Mouse (Mus musculus): Measurements from ENCODE around the gene Nasp. TPM values are rescaled to one million over a fixed set of nuclear protein-coding genes. Genes with fewer than 3 reads are reported as not detected.

The Nasp gene
- total and polyA plus RNA-seq, 3 experiments = 3.0 to 18.3 (median 16.9) TPM

GRCm38 (mm10) chr4:116655658-116656057, 27.9 kb upstream of the Nasp start:
- Histone ChIP-seq H3K9ac (ENCODE audit: low read depth, low read length) (no peak overlapping the region), H3K4me1 (ENCODE audit: control insufficient read depth, insufficient read depth, low read length) (peaks cover 2% of the 10 kb centered on the region), H3K79me2 (replicated peaks; ENCODE audit: control insufficient read depth, insufficient read depth, low read length) (peaks cover 1% of the 10 kb centered on the region; the same call in 1 of the 2 replicates), H3K27me3 (ENCODE audit: control insufficient read depth, insufficient read depth, low read length) (no peaks in the 10 kb centered on the region), H3K4me3 (no peak overlapping the region), H3K27ac (peak overlapping the region; percentile 55), H3K36me3 (ENCODE audit: control insufficient read depth, insufficient read depth, low read length) (peaks cover 3% of the 10 kb centered on the region; the same call in 1 of the 2 replicates)
- 56% methylated on average over 3 of the region's 3 CpGs for WGBS
- no peak for DNase-seq
- intact Hi-C loops (cut with DNase I) = no loop called here
- TF ChIP-seq CTCF (IDR thresholded peaks at IDR 0.05) (no peak), EP300 (IDR thresholded peaks at IDR 0.05; ENCODE audit: insufficient read depth, low read depth, low read length) (no peak), POLR2A (IDR thresholded peaks at IDR 0.05; ENCODE audit: insufficient read depth, low read depth, low read length) (no peak)

- no peak overlapping the region for H3K4me3 ChIP-seq
- no peak for TF ChIP-seq POLR2A (IDR thresholded peaks at IDR 0.05; ENCODE audit: insufficient read depth, low read depth, low read length)
- no peak for TF ChIP-seq EP300 (IDR thresholded peaks at IDR 0.05; ENCODE audit: insufficient read depth, low read depth, low read length)
- no peak for TF ChIP-seq CTCF (IDR thresholded peaks at IDR 0.05)
- no peak for DNase-seq
- peaks cover 7% of the 10 kb centered on the region; the same call in 1 of the 2 replicates for H3K36me3 ChIP-seq (ENCODE audit: control insufficient read depth, insufficient read depth, low read length)
- intact Hi-C loops (cut with DNase I) = no loop called here
- H3K79me2 ChIP-seq (replicated peaks; ENCODE audit: control insufficient read depth, insufficient read depth, low read length) = peaks cover 3% of the 10 kb centered on the region
- H3K27me3 ChIP-seq (ENCODE audit: control insufficient read depth, insufficient read depth, low read length) = no peaks in the 10 kb centered on the region
- 24% methylated on average over 2 of the region's 2 CpGs for WGBS
- H3K27ac ChIP-seq = peak overlapping the region; percentile 55; the same call in 1 of the 2 replicates
- H3K4me1 ChIP-seq (ENCODE audit: control insufficient read depth, insufficient read depth, low read length) = peaks cover 4% of the 10 kb centered on the region
- no peak overlapping the region for H3K9ac ChIP-seq (ENCODE audit: low read depth, low read length)
Measured at GRCm38 (mm10) chr4:116655100-116655499, 27.4 kb upstream of the Nasp start.

DNA sequence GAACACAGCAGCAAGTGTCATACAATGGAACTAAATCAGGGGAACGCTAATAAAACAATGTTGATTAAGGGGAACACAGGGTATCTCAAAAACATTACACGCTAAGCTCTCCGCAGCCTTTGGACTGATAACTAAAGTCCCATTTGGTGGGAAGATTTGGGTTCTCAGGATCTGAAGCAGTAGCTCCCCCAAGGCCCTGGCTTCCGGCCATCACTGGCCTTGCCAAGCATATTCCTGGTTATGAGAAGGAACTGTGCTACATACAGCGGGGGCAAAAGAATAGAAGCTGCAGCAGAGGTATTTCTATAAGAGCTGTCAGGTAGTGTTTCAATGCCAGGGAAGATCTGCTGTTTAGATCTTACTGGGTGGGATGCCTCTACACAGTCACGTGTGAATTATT, 25.5 kb upstream of the Nasp start:
- Histone ChIP-seq H3K27ac (no peak overlapping the region), H3K4me3 (no peak overlapping the region), H3K36me3 (ENCODE audit: control insufficient read depth, insufficient read depth, low read length) (peaks cover 20% of the 10 kb centered on the region), H3K9ac (ENCODE audit: low read depth, low read length) (no peak overlapping the region), H3K79me2 (replicated peaks; ENCODE audit: control insufficient read depth, insufficient read depth, low read length) (peaks cover 5% of the 10 kb centered on the region), H3K27me3 (ENCODE audit: control insufficient read depth, insufficient read depth, low read length) (no peaks in the 10 kb centered on the region), H3K4me1 (ENCODE audit: control insufficient read depth, insufficient read depth, low read length) (peaks cover 5% of the 10 kb centered on the region)
- no peak for DNase-seq
- WGBS = 80% methylated on average over 6 of the region's 6 CpGs
- intact Hi-C loops (cut with DNase I) = no loop called here
- no peak for TF ChIP-seq CTCF (IDR thresholded peaks at IDR 0.05)
- TF ChIP-seq POLR2A (IDR thresholded peaks at IDR 0.05; ENCODE audit: insufficient read depth, low read depth, low read length) = no peak
- TF ChIP-seq EP300 (IDR thresholded peaks at IDR 0.05; ENCODE audit: insufficient read depth, low read depth, low read length) = no peak

DNA sequence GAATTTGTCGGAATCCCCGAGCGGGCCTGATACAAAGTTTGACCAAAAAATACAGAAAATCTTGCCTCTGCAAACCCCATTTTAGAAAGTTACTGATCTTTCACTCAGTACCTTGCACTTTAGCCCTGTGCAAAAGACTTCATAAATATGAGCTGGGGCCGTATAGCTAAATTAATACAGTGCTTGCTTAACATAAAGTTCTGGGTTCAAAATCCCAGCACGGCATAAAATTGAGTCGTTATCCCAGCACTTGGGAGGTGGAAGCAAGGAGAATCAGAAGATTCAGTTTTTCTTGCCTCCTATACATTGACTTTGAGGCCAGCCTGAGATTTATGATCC, 24.0 kb upstream of the Nasp start:
- intact Hi-C loops (cut with DNase I) = loop anchor here (2.0 kb wide), 2 partner anchors 25 to 33 kb away; partner anchors contain the start of genes Nasp and Prdx1
- DNase-seq = no peak
- 8% methylated on average over 6 of the region's 6 CpGs for WGBS

GRCm38 (mm10) chr4:116650924-116651796, 23.4 kb upstream of the Nasp start, which contains the start of gene Akr1a1:
Akr1a1 (minus strand) TSS chr4:116651680.
- H3K79me2 ChIP-seq (replicated peaks; ENCODE audit: control insufficient read depth, insufficient read depth, low read length) = peaks cover 7% of the 10 kb centered on the region
- TF ChIP-seq CTCF (IDR thresholded peaks at IDR 0.05) (peak; percentile 43), EP300 (IDR thresholded peaks at IDR 0.05; ENCODE audit: insufficient read depth, low read depth, low read length) (no peak; the same call in 1 of the 2 replicates), POLR2A (IDR thresholded peaks at IDR 0.05; ENCODE audit: insufficient read depth, low read depth, low read length) (peak; percentile 96)
- peak within 1 kb of the TSS; percentile 83 for H3K9ac ChIP-seq (ENCODE audit: low read depth, low read length)
- peak; percentile 95 for DNase-seq
- H3K27me3 ChIP-seq (ENCODE audit: control insufficient read depth, insufficient read depth, low read length) = no peaks in the 10 kb centered on the region
- intact Hi-C loops (cut with DNase I) = loop anchor here (2.0 kb wide), 2 partner anchors 24 to 34 kb away; partner anchors contain the start of genes Nasp and Prdx1
- WGBS = under 1% methylated on average over 39 of the region's 39 CpGs
- H3K36me3 ChIP-seq (ENCODE audit: control insufficient read depth, insufficient read depth, low read length) = peaks cover 37% of the 10 kb centered on the region
- peaks cover 15% of the 10 kb centered on the region for H3K4me1 ChIP-seq (ENCODE audit: control insufficient read depth, insufficient read depth, low read length)
- H3K4me3 ChIP-seq = peak within 1 kb of the TSS; percentile 68
- peak within 1 kb of the TSS; percentile 94 for H3K27ac ChIP-seq

More for the DNA sequence above, 24.0 kb upstream of the Nasp start:
- Histone ChIP-seq H3K36me3 (ENCODE audit: control insufficient read depth, insufficient read depth, low read length) (peaks cover 31% of the 10 kb centered on the region), H3K9ac (ENCODE audit: low read depth, low read length) (peak overlapping the region; percentile 72), H3K4me3 (peak overlapping the region; percentile 68), H3K27ac (peak overlapping the region; percentile 94), H3K27me3 (ENCODE audit: control insufficient read depth, insufficient read depth, low read length) (no peaks in the 10 kb centered on the region), H3K4me1 (ENCODE audit: control insufficient read depth, insufficient read depth, low read length) (peaks cover 10% of the 10 kb centered on the region), H3K79me2 (replicated peaks; ENCODE audit: control insufficient read depth, insufficient read depth, low read length) (peaks cover 7% of the 10 kb centered on the region)
- TF ChIP-seq CTCF (IDR thresholded peaks at IDR 0.05) = no peak
- TF ChIP-seq POLR2A (IDR thresholded peaks at IDR 0.05; ENCODE audit: insufficient read depth, low read depth, low read length) = no peak
- no peak for TF ChIP-seq EP300 (IDR thresholded peaks at IDR 0.05; ENCODE audit: insufficient read depth, low read depth, low read length)

Data from heart, adult 2 months (tissue).